Mouse (Mus musculus) E14TG2a.4 (cell line): ENCODE results near the gene Rrp12.

Experiments
- H3K27me3 ChIP-seq: 2 replicates; pipeline ENCODE4 v1.6.1; 2014; ENCODE audit warnings: low read length, control low read depth; ENCODE audit not compliant: insufficient read depth
- H3K36me3 ChIP-seq: 2 replicates; pipeline ENCODE4 v1.6.1; 2014; ENCODE audit warnings: low read length, control low read depth; ENCODE audit not compliant: insufficient read depth
- H3K4me1 ChIP-seq: replicated peaks from 2 replicates; pipeline ENCODE4 v1.6.1; 2014; ENCODE audit warnings: low read depth, low read length, control low read depth
- H3K4me3 ChIP-seq: replicated peaks from 2 replicates; pipeline ENCODE4 v1.5.1; 2014; ENCODE audit warnings: mild to moderate bottlenecking, low read length
- H3K9me3 ChIP-seq: 2 replicates; pipeline ENCODE4 v1.6.1; 2014; ENCODE audit warnings: low read length, control low read depth
- CTCF ChIP-seq: conservative IDR thresholded peaks from 2 replicates; pipeline ENCODE4 v1.5.1; 2014; ENCODE audit warnings: low read length
- NANOG ChIP-seq: IDR thresholded peaks from 2 replicates; pipeline ENCODE4 v1.6.1; 2014; ENCODE audit warnings: borderline replicate concordance, low read length, mixed read lengths
- POU5F1 ChIP-seq: IDR thresholded peaks from 2 replicates; pipeline ENCODE4 v1.6.1; 2014; ENCODE audit warnings: low read length, borderline replicate concordance

Gene Rrp12

DNA sequence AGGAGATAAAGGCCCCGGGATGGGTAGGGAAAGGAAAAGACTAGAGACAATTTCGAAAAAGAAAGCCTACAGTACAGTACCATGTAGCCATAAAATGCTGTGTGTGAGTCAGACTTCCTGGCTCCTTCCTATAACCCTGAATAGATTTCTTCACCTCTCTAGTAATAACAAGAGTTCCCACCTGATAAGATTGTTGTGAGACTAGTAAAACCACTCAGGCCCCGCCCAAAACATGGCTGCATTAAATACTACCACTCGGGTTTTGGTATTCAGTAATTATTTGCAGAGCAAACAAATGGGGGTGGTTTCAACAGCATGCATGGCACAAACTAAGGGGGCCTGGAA, 58.1 kb downstream of the Rrp12 start:
- no peaks in the 10 kb centered on the region for H3K36me3 ChIP-seq
- H3K4me1 ChIP-seq, result peaks cover 22% of the 10 kb centered on the region
- H3K9me3 ChIP-seq, result no peaks in the 10 kb centered on the region
- peaks cover 41% of the 10 kb centered on the region for H3K27me3 ChIP-seq
- no peak overlapping the region for H3K4me3 ChIP-seq
- TF ChIP-seq NANOG (no peak), POU5F1 (no peak), CTCF (no peak)

DNA sequence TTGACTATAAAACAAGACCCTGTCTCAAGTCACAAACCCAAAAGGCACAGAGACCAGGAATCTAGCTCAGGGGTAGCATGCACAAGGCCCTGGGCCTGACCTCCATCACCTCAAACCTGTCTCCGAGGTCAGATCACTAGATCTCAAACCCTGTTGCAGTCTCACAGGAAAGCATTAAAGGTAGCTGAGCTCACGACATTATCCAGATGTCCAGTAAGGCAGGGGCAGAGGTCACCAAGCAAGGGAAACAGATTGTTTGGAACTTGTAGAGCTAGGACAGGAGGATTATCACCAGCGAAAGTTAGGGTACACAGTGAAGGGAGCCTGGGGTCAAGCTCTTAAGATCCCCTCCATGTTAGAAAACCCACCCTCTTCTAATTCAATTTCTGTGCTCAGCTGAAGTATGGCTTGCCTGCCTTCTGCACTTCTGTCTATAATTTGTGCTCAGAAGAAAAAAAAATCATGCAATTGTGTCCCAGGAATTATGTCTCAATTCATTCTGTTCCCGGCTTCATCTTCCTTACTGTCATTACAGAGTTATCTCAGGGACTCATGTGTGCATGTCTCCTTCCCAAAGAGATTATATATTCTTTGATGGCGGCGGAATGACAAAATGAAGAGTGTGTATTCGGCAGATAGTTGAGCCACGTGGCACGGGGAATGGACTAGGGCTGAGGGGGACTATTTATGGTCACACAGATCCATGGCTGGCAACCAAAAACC, 58.6 kb downstream of the Rrp12 start:
- Histone ChIP-seq H3K4me3 (no peak overlapping the region), H3K27me3 (peaks cover 44% of the 10 kb centered on the region), H3K9me3 (no peaks in the 10 kb centered on the region), H3K4me1 (peaks cover 27% of the 10 kb centered on the region), H3K36me3 (no peaks in the 10 kb centered on the region)
- TF ChIP-seq CTCF (no peak), NANOG (no peak), POU5F1 (no peak)

DNA sequence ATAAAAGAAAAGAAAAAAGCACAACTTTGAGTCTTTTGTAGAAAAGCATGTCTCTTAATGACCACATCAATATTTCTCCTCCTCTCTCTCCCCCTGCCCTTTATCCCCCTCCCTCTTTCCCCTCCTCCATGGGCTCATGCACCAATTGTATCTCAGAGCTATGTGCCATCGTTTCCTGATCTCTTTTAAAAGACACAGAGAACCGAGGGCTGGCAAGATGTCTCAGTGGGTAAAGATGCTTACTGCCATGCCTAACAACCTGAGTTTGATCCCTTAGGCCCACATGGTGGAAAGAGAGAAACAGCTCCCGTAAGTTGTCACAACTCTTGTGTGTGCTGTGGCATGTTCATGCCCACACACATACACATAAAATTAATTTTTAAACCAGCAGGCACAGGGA, 59.3 kb downstream of the Rrp12 start:
- no peak overlapping the region for H3K4me3 ChIP-seq
- no peak for TF ChIP-seq NANOG
- TF ChIP-seq POU5F1, result no peak
- TF ChIP-seq CTCF, result no peak
- H3K27me3 ChIP-seq, result peaks cover 44% of the 10 kb centered on the region
- H3K9me3 ChIP-seq, result no peaks in the 10 kb centered on the region
- peaks cover 33% of the 10 kb centered on the region for H3K4me1 ChIP-seq
- H3K36me3 ChIP-seq, result no peaks in the 10 kb centered on the region

DNA sequence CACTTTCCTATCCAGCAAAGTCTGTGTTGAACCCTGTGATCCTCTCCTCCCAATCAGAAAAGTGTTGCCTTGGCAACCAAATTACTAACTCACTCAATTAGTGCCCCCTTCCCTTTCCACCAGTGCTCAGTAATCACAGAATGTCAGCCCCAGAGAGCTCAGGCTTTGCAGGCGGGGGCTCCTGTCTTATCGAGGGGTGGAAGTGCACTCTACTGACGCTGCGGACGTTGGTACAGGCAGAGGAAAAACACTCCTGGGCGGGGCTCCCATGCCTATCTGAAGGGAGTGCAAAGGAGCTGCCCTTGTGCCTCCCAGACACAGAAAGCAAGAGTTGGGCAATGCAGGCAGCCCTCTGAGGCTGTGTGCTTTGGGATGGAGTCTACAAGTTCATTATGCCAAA, 60.2 kb downstream of the Rrp12 start:
- no peaks in the 10 kb centered on the region for H3K36me3 ChIP-seq
- TF ChIP-seq POU5F1 (no peak), CTCF (no peak), NANOG (no peak)
- H3K27me3 ChIP-seq, result peaks cover 52% of the 10 kb centered on the region
- H3K9me3 ChIP-seq, result no peaks in the 10 kb centered on the region
- H3K4me1 ChIP-seq, result peaks cover 42% of the 10 kb centered on the region
- 0 out of 2 replicates have a peak overlapping the region, but pooled peaks have one; percentile 2 for H3K4me3 ChIP-seq

DNA sequence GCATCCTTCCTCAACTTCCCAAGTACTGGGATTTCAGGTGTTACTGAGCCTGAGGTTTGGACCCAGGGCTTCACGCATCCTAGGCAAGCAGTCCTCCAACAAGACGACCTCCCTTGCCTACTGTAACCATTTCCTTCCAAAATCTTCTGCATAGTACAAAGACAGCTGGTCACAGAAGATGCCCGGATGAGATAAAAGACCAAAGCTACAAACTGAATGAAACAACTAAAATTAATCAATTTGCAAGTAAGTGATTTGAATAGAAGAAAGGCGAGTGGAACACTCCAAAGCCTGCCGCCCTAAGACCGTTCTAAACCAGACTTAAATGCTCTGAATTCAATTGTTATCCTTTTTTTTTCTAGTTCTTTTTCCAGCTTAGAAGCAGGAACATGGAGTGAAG, 60.6 kb downstream of the Rrp12 start:
- peaks cover 43% of the 10 kb centered on the region for H3K4me1 ChIP-seq
- no peaks in the 10 kb centered on the region for H3K36me3 ChIP-seq
- TF ChIP-seq POU5F1 (no peak), NANOG (no peak), CTCF (no peak)
- H3K9me3 ChIP-seq, result no peaks in the 10 kb centered on the region
- H3K4me3 ChIP-seq, result no peak overlapping the region
- peaks cover 56% of the 10 kb centered on the region for H3K27me3 ChIP-seq

DNA sequence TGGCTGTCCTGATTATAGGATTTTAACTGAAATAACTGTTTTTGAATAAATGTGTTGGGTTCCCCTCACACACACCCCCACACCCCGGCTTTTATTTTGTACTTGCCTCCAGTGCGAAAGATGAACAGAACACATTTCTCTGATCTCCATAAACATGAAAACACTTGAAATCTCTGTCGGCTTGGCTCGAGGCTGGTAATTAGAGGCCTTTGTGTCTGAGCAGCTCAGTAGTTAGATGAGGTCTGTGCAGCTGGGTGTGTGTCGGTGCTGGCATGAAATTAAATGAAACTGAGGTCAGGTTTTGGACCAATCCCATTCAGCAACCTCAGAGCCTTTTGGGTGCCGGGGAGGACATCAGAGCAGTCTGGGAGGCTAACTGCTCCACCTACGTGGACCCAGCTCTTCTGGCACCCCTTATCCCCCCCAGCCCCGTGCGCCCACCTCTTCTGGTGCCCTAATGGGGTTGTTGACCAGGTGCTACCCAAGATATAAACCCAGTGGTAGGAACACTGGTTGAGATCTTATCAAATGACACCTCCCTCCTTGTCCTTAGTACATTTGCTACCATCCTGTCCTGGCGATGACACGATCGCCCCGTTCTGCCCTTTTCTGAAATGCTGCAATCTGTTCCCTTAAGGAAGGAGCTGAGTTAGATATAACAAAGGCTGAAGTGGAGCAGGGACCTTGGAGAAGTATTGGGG, 63.3 kb downstream of the Rrp12 start:
- Histone ChIP-seq H3K36me3 (no peaks in the 10 kb centered on the region), H3K27me3 (peaks cover 52% of the 10 kb centered on the region), H3K9me3 (no peaks in the 10 kb centered on the region), H3K4me3 (no peak overlapping the region), H3K4me1 (peaks cover 48% of the 10 kb centered on the region)
- TF ChIP-seq CTCF (no peak), NANOG (no peak)

DNA sequence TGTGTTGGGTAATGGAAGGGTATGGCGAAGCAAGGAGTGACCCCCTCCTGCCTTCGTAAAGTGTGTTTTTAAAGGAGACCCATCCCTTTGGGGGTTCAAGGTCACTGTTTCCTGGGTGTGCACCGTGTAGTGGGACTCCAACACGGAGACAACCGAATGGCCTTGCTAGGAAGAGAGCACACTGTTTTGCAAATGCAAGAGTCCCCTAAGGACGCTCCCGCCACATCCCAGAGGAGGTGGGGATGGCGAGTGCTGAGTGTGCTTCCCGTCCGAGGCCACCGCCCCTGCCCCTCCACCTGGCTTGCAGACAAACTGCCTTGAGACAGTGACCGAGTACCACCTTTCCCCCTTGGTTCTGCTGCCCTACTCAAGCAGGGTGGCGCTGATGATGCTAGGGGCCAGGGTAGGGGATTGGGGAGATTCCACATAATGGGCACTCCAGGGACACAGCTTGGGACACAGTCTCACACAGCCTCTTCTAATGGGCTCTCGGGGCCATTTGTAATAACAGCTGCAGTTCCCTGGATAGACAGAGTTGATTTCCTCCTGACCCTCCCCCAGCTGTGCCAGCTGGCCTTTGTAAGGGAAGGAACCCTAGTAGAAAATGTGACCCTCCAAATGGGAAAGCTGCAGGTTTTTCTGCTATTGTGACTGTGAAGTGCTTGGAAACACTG, 64.1 kb downstream of the Rrp12 start:
- Histone ChIP-seq H3K36me3 (no peaks in the 10 kb centered on the region), H3K4me1 (peaks cover 48% of the 10 kb centered on the region), H3K4me3 (peak overlapping the region; percentile 89), H3K9me3 (no peaks in the 10 kb centered on the region), H3K27me3 (peaks cover 49% of the 10 kb centered on the region)
- TF ChIP-seq POU5F1 (no peak), CTCF (no peak), NANOG (no peak)

DNA sequence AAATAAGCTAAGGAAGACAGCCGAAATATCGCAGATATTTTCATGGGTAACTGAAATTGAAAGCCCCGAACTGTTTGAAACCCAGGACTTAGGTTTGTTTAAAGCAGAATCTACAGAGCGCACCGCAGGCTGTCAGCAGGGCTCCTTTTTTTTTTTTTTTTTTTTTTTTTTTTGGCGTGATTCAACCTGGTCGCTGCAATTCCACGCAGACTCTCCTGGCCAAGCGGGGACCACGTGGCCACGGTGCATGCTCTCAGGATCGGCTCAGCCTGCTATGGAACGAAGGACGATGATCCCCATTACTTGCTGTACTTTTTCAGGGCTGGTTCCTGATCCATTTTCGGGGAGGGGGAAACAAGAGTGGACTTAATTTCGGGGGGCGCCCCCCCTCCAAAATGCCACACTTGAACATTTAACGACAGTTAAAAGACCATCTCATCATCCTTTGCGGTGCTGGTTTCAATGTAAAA, 64.8 kb downstream of the Rrp12 start:
- Histone ChIP-seq H3K27me3 (peaks cover 43% of the 10 kb centered on the region), H3K4me1 (peaks cover 41% of the 10 kb centered on the region), H3K4me3 (peak overlapping the region; percentile 89), H3K36me3 (no peaks in the 10 kb centered on the region), H3K9me3 (no peaks in the 10 kb centered on the region)
- TF ChIP-seq POU5F1, result no peak
- TF ChIP-seq NANOG, result no peak
- no peak for TF ChIP-seq CTCF
